Mouse (Mus musculus): ENCODE data around the gene Dcpp2.
"Not testable (repeated sequence)": the region's sequence is repeated elsewhere in the genome, so short reads cannot be mapped to it uniquely, and the experiment has no call there.

Dcpp2 gene

DNA sequence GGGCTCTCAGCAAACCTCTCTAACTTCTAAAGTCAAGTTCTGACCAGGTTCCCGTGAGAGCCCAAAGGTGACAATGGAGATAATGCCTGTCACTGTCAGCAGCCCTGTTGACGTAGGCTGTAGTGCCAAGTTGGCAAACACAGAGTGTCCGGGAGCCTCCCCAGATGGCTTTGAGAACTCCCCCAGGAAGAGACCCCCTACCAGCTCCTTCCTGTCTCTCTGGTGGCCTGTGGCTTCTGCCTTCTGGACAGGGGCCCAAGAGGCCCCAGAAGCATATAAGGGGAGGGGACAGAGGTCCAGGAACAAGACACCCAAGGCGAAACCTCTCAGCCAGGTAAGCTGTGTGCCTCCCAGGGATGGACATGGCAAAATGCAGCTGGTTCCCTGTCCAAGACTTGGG, at the start of gene Dcpp2, which contains the start of gene Dcpp1:
TSS of gene Dcpp2 (plus strand) at position 305 of the 400 bp plus-strand sequence.
TSS of gene Dcpp1 (plus strand) at position 301 of the 400 bp plus-strand sequence.
- in situ Hi-C loops (cut with MboI, MseI) = not testable (repeated sequence)

DNA sequence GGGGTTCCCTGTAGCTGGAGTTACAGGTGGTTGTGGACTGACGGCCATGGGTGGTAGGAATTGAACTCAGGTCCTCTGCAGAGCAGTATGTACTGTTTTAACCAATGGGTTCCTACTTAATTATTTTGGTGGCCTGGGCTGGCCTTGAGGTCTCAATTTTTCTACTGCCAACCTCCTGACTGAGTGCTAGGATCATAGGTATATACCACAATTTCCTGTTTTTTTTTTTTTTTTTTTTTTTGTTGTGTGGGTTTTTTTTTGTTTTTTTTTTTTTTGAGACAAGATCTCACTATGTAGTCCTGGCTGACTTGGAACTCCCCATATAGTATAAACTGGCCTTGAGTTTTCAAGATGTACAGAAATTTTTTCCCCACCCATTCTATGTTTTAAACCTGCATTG, 49.5 kb upstream of the Dcpp2 start:
- in situ Hi-C loops (cut with MboI, MseI) = no loop called here

DNA sequence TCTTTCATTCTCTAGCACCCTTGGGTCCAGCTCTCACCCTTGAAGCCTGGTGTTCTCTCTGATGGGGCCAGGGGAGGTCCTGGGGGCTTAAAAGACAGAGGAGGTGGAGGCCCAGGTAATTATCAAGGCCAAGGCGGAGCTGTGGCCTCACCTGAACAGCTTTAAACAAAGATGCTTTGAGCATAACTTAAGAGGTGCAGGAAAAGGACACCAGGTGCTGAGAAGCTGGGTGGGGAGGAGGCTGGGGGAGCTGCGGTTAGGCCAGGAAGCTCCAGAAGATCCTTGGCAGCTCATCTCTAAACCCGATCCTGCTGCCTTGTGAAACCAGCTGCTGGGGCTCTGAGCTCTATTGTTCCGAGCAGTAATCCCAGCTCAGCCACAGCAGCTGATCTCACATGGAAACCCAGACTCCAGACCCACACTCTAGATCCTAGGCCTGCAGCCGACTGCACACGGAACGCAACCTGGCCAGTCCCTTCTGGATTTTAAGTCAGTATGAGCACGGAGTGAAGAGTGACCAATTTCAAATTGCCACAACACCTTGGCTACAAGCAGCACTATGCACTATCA, 44.6 kb upstream of the Dcpp2 start, which contains the start of gene Prss33:
TSS of gene Prss33 (minus strand) at position 51 of the 570 bp plus-strand sequence.
- in situ Hi-C loops (cut with MboI, MseI) = no loop called here

DNA sequence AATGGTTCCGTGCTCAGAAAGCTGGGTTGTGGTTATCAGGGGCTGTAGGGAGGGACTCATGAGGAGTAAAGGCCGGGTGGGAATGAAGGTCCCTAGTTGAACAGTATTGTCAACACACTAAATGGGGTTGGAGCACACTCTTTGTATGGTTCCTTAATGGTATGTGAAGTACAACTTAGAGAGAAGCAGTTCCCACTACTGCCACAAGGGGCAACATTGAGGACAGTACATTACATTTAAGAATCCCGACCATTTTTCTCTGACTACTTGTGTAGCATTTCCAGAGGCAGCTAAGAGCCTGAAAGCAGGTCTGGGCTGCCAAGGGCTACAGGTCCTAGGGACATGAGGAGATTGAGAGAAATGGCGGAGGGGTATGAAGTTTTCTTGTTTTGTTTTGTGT, 39.5 kb upstream of the Dcpp2 start:
- in situ Hi-C loops (cut with MboI, MseI) = loop anchor here (5.0 kb wide), 1 partner anchor 89 kb away; no protein-coding TSS in a partner anchor

DNA sequence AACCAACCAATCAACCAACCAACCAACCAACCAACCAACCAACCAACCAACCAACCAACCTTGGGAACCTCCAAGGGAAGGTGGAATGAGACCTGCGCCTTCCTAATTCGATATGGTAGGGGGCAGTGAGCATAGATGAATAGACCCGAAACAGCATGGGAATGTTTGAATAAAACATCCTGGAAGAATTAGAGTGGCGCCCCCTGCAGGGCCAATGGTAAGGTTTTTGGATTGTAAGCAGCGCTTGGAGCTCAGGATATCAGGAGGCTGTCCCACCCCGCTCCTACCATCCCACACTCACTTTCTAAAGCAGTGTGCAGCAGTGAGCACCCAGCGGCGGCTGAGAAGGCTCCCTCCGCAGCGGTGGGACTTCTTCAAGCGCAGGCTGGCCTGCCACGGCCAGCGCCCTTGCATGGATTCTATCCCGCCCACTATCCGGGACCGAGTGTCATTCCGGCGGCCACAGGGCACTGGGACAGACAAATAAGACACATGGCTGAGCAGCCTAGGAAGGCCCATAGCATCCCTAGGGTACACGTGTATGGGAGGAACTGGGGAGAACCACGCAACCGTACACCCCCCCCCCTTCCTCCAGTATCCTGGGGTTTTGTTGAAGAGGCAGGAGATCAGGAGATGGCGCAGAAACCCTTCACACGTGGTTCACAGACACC, 37.4 kb upstream of the Dcpp2 start:
- in situ Hi-C loops (cut with MboI, MseI) = loop anchor here (5.0 kb wide), 1 partner anchor 91 kb away; no protein-coding TSS in a partner anchor

DNA sequence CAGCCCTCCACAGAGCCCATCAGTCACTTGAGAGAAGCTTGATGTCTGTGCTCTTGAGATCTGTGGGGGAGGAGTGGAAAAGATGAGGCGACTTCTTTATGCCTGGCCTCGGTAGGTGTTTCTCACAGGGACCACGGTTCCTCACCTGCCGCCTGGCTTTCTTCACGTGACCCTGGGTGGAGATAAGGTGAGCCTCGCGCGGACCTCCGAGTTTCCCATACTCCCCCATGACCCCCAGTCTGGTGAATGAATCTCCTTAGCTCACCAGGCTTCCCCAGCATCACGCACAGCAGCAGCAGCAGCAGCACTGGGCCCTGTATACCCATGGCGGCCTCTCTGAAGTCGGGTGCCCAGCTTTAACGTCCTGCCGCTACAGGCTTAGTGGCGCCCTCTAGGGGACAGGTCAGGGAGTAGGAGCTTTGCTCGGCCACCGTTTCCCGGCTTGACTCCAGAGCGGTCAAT, 36.8 kb upstream of the Dcpp2 start, which contains the start of the genes Prss32 and Prss41:
TSS of gene Prss32 (plus strand) at position 44 of the 462 bp plus-strand sequence.
TSS of gene Prss41 (minus strand) at position 361 of the 462 bp plus-strand sequence.
- in situ Hi-C loops (cut with MboI, MseI) = loop anchor here (5.0 kb wide), 1 partner anchor 92 kb away; no protein-coding TSS in a partner anchor

DNA sequence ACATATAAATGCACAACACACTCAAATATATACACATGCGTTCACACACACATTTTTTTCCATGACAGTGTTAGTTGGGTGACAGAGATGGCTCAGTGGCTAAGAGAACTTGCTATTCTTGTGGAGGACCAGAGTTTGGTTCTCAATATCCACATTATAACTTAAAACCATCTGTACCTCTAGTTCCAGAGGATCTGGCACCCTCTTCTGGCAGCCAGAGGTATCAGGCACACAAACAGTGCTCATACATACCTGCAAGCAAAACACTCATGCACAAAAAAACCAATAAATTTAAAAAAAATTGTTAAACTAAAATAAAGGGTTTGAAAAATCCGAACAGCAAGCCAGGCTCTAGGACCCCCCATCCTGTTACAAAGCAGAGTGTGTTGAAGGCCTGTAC, 30.7 kb upstream of the Dcpp2 start:
- in situ Hi-C loops (cut with MboI, MseI) = loop anchor here (5.0 kb wide), 1 partner anchor 73 kb away; no protein-coding TSS in a partner anchor

DNA sequence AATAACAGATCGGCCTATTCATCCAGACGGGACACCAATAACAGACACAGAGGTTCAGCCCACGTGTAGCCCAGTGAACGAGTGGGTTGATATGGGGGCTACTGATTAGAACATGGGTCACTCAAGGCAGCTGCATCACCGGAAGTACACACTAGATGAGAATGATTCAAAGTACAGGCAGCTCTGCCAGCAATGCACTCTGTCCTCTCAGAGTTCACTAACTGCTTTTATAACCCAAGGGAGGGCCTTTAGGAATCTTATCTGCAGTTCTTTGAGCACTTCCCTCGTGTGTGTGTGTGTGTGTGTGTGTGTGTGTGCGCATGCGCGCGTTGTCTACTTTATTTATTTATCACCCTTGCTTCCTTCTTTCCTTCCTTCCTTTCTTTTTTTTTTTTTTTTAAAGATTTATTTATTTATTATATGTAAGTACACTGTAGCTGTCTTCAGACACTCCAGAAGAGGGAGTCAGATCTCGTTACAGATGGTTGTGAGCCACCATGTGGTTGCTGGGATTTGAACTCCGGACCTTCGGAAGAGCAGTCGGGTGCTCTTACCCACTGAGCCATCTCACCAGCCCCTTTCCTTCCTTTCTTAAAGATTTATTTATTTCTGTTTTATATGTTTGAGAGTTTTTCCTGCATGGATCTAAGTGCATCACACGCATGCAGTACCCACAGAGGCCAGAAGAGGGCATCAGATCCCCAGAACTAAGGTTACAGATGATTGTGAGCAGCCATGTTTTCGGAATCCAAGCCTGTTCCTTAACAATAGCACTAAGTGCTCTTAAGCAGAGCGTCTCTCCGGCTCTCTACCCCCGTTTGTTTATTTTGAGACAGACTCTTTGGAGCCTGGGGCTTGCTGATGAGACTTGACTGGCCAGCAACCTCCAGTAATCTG, 29.6 kb upstream of the Dcpp2 start:
- in situ Hi-C loops (cut with MboI, MseI) = loop anchor here (5.0 kb wide), 1 partner anchor 74 kb away; no protein-coding TSS in a partner anchor

DNA sequence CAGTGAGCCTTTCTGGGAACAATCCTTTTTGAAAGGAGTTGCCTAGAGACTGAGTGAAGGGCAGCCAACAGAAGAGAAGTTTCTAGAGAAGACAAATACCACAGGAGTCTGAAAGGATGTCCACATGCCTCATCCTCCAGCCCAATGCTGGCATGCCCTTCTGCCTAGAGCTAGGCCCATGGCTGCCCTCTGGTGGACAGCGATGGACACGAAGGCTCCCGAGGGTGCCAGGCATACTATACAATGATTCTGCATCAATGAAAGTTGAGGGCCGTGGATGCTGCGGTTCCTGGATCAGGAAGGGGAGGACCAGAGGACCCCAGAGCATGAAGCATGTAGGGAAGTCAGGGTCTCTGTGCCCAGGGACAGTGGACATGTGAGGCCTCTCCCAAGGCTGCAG, 27.4 kb upstream of the Dcpp2 start:
- in situ Hi-C loops (cut with MboI, MseI) = loop anchor here (5.0 kb wide), 1 partner anchor 76 kb away; no protein-coding TSS in a partner anchor

DNA sequence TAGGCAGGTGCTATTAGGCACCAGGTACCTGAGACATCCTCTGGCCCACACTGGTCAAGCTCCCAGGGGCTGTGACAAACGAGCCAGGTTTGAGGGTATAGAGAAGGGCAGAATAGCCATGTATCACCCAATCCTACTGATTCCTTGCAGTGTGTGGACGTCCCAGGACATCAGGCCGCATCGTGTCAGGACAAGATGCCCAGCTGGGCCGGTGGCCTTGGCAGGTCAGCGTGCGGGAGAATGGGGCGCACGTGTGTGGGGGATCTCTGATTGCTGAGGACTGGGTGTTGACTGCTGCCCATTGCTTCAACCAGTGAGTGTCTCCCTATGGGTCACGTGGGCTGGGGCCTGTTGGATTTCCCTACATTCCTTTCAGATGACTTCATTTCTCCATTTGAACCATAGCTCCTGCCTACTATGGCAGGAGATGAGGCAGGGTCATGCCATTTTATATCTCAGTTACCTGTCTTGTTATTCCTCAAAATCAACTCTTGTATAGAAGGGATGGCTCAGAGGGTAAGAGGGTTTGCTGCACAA, 26.4 kb upstream of the Dcpp2 start:
- in situ Hi-C loops (cut with MboI, MseI) = loop anchor here (5.0 kb wide), 1 partner anchor 77 kb away; no protein-coding TSS in a partner anchor

DNA sequence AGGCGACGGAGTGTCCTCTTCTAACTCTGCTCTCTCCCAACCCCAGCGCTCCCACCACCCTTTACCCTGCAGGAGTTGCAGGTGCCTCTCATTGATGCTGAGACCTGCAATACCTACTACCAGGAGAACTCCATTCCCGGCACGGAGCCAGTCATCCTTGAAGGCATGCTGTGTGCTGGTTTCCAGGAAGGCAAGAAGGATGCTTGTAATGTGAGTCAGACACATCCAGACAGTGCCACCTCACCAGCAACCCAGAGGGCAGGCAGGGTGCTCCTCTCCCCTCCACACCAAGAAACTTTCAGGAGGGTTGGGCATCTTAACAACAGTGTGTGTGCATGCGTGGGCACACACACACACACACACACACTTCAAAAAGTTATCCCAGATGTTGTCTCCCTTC, 23.5 kb upstream of the Dcpp2 start:
- in situ Hi-C loops (cut with MboI, MseI) = loop anchor here (5.0 kb wide), 1 partner anchor 100 kb away; the partner anchor contains the start of gene Sbpl

DNA sequence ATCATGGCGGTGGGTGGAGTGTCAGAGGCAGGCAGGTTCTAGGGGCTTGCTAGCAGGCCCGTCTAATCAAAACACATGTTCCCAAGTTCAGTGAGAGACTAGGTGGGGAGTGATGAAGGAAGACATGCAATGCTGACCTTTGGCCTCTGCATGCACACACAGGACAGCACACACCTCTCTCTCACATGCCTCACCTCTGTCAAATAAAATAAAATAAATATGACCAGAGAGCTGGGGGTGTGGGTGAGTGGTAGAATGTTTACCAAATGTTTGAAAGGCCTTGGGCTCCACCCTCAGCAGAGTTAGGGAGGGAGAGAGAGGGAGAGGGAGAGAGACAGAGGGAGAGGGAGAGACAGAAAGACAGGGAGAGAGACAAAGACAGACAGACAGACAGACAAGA, 22.8 kb upstream of the Dcpp2 start:
- in situ Hi-C loops (cut with MboI, MseI) = loop anchor here (5.0 kb wide), 1 partner anchor 99 kb away; the partner anchor contains the start of gene Sbpl

DNA sequence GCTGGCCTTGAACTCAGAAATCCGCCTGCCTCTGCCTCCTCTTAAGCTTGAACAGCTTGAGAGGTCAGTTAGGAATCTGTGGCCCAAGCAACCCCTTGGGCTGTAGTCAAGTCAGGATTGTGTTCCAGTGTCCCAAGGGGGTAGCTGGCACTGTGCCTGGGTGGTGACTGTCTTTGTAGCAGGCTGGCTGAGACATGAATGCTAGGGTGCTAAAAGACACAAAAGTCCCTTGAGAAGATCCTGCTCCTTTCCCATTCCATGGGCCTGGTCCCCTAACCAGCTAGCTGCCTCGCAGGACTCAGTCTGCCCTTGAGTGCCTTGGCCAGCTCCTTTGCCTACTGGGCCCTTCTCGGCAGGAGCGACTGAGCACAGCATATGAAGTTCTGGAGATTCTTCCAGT, 17.8 kb upstream of the Dcpp2 start:
- in situ Hi-C loops (cut with MboI, MseI) = no loop called here

DNA sequence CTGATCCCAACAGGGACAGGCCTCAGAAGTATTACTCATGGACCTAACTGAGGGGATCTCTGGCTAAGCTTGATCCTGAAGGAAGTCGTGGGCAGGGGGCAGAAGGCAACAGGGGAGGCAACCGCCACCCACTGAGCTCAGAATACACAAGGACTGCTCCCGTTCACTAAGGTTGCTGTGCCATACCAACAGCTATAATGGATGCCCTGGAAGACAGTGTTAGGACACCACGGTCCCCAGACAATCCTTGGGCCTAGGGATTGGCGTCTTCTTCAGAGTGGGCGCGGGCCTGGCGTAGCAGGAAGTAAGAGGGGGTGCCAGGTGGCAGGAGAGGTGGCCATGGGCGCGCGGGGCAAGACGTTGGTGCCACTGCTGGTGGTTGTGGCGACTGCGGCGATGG, 12.9 kb upstream of the Dcpp2 start, which contains the start of gene Prss21:
TSS of gene Prss21 (plus strand) at position 301 of the 400 bp plus-strand sequence.
- in situ Hi-C loops (cut with MboI, MseI) = no loop called here

DNA sequence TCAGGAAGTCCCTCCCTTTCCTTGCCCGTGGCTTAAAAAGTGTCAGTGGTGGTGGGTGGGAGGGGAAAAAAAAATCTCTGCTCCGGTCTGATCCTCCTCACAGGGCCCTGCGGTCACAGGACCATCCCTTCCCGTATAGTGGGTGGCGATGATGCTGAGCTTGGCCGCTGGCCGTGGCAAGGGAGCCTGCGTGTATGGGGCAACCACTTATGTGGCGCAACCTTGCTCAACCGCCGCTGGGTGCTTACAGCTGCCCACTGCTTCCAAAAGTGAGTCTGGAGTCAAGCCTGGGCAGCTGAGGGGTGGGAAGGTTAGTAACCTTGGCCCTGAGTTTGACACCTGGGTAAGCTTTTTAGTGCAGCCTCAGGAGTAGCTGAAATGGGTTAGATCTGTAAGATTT, 12.2 kb upstream of the Dcpp2 start:
- in situ Hi-C loops (cut with MboI, MseI) = no loop called here

DNA sequence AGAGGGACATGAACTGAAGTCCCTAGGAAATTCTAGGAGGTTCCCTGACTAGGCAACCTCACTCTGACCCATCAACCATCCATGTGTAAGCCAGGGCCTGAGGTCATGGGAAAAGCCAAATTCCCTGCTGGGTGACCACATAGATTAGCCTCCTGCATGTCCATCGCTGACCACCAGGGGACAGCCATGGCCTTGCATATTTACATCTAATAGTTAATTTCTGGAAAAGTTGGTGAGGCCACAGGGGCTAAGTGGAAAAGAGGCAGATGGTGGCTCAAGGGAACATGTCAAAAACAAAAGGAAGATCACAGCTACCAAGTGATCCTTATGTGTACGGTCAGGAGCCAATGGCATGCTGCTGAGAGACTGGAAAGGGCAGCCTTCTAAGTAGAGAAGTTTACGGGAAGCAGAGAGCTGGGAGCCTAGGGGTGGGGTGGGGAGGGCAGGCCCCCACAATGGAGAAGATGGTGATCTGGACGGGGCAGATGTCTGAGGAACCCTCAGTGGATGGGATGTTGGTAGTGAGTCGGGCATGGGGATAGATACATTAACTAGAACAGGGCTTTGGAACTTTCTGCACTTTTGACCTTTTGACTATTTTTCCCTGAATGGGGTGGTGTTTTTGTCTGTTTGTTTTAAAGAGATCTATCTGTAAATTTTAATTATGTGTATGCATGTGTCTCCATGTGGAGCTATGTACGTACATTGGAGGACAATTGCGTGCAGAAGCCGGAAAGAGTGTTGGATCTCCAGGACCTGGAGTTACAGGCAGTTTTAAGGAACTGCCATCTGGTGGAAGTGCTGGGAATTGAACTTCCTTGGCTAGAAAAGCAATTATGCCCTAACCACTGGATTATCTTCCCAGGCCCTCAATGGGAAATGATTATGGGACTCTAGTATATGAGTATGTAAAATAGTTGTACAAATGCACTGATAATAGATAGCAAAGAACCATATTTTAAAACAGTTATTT, 6.5 kb upstream of the Dcpp2 start:
- in situ Hi-C loops (cut with MboI, MseI) = no loop called here

DNA sequence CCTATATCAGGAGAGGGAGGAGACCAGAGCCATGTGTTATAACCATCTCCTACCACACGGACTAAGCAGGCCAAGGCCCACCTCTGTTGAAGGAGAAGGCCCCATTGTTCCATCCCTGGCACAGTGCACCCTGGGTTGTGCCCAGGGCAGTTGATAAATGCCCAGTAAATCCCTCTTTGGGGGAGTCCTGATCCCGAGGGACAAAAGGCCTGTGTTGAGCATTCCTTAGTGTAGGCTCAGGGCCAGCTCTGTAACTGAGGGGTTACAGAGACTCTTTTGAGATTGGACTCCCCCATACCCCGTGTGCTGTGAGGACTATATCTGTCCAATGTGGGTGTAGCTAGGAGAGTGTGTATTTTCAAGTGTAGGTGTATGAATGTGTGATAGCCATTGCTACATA, 3.9 kb upstream of the Dcpp2 start:
- in situ Hi-C loops (cut with MboI, MseI) = loop anchor here (5.0 kb wide), 1 partner anchor 41 kb away; the partner anchor contains the start of gene Dcpp3

DNA sequence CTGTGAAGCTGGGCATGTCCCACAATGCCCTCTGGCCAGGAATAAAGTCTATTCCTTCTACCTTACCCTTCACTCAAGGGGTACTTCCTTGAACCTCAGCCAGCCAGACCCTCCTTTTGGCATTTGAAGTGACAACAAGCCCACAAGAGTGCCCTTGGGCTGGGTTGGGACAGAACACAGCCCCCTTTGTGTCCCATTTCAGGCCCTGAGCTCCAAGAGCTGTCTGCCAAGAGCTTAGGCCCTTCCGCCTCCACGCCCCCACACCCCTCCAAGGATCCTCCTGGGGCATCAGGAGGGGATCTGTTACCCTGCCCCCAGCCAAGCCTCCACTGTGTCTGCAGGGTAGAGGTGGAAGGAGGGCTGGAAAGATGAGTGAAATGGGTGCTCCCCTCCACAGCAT, 3.5 kb upstream of the Dcpp2 start:
- in situ Hi-C loops (cut with MboI, MseI) = loop anchor here (5.0 kb wide), 1 partner anchor 40 kb away; the partner anchor contains the start of gene Dcpp3

DNA sequence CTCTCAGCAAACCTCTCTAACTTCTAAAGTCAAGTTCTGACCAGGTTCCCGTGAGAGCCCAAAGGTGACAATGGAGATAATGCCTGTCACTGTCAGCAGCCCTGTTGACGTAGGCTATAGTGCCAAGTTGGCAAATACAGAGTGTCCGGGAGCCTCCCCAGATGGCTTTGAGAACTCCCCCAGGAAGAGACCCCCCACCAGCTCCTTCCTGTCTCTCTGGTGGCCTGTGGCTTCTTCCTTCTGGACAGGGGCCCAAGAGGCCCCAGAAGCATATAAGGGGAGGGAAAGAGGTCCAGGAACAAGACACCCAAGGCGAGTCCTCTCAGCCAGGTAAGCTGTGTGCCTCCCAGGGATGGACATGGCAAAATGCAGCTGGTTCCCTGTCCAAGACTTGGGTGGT, 36.5 kb downstream of the Dcpp2 start, which contains the start of gene Dcpp3:
TSS of gene Dcpp3 (plus strand) at position 301 of the 400 bp plus-strand sequence.
- in situ Hi-C loops (cut with MboI, MseI) = loop anchor here (5.0 kb wide), 1 partner anchor 40 kb away; no protein-coding TSS in a partner anchor
